Mouse (Mus musculus) G1E (cell line): Measurements from ENCODE around the gene Slc6a1.

Experiments used
- CTCF ChIP-seq: IDR thresholded peaks from 2 replicates; pipeline ENCODE4 v1.5.1; 2012; ENCODE audit warnings: low read depth, low read length, inconsistent platforms, mixed read lengths
- GATA1 ChIP-seq: IDR thresholded peaks from 2 replicates; pipeline ENCODE4 v1.6.1; 2012; ENCODE audit warnings: borderline replicate concordance, low read length, inconsistent platforms, mixed read lengths
- POLR2AphosphoS5 ChIP-seq: IDR thresholded peaks from 2 replicates; pipeline ENCODE4 v1.6.1; 2012; ENCODE audit warnings: low read depth, low read length, inconsistent platforms; ENCODE audit not compliant: insufficient replicate concordance

- TF ChIP-seq CTCF, result no peak
- TF ChIP-seq GATA1, result no peak
- TF ChIP-seq POLR2AphosphoS5, result no peak
Measured at GRCm38 (mm10) chr6:114299699-114300098, 17.3 kb downstream of the Slc6a1 start.
